ENCODE assay signal across 16 mouse cellular contexts in genomic region chr10:121323493-121323892, GRCm38 (mm10). TPM values are rescaled to one million over a fixed set of nuclear protein-coding genes. Genes with fewer than 3 reads are reported as not detected.
A peak's percentile ranks its signal among the peaks of the same experiment; 100 is the strongest.
DNase-seq lines count a peak whose midpoint lies in the region; ATAC-seq and TF ChIP-seq lines count a peak whose summit lies in the region.
"Had no signal": no experiment of that assay in that cellular context is flagged by ENCODE, and none has a peak within 500 bp of the region (broad histone marks: within the 10 kb centered on the region; RNA-seq: fewer than 3 reads in every experiment).

No protein-coding gene starts in this region.

- 66% methylated on average over 7 of the region's 7 CpGs for WGBS in forebrain, embryonic 13.5 days
- 88% methylated on average over 7 of the region's 7 CpGs for WGBS in forebrain, embryonic 11.5 days
- 88% methylated on average over 7 of the region's 7 CpGs for WGBS in kidney, embryonic 14.5 days
- 76% methylated on average over 7 of the region's 7 CpGs for WGBS in lung, adult 2 months

- no peaks in the 10 kb centered on the region for H3K9me3 ChIP-seq in forebrain, embryonic 13.5 days (replicated peaks)
- no peaks in the 10 kb centered on the region for H3K9me3 ChIP-seq in forebrain, embryonic 11.5 days (ENCODE audit: control insufficient read depth, low read length)
- peaks cover 5% of the 10 kb centered on the region; the same call in 1 of the 2 replicates for H3K9me3 ChIP-seq in kidney, embryonic 14.5 days (ENCODE audit: control insufficient read depth, low read length)
- H3K9me3 ChIP-seq: intestine, embryonic 15.5 days had no signal

- no peaks in the 10 kb centered on the region for H3K36me3 ChIP-seq in forebrain, embryonic 13.5 days (ENCODE audit: poor library complexity, severe bottlenecking)
- no peaks in the 10 kb centered on the region for H3K36me3 ChIP-seq in forebrain, embryonic 11.5 days (ENCODE audit: control insufficient read depth, insufficient read depth, low read length)
- no peaks in the 10 kb centered on the region for H3K36me3 ChIP-seq in kidney, embryonic 14.5 days (ENCODE audit: control insufficient read depth, insufficient read depth, low read length)
- H3K36me3 ChIP-seq: intestine, embryonic 15.5 days had no signal

- no peaks in the 10 kb centered on the region for H3K4me1 ChIP-seq in forebrain, embryonic 13.5 days
- no peaks in the 10 kb centered on the region for H3K4me1 ChIP-seq in forebrain, embryonic 11.5 days (replicated peaks; ENCODE audit: control insufficient read depth, insufficient read depth, low read length)
- H3K4me1 ChIP-seq in kidney, embryonic 14.5 days (ENCODE audit: control insufficient read depth, insufficient read depth, low read length), result no peaks in the 10 kb centered on the region
- no peaks in the 10 kb centered on the region; the same call in 1 of the 2 replicates for H3K4me1 ChIP-seq in lung, adult 2 months (ENCODE audit: control insufficient read depth, insufficient read depth, low read length)
- H3K4me1 ChIP-seq: intestine, embryonic 15.5 days had no signal

- no peak for TF ChIP-seq CTCF in brain, embryonic 14.5 days (IDR thresholded peaks at IDR 0.05; ENCODE audit: borderline replicate concordance, extremely low read depth, insufficient read depth, insufficient read length)
- no peak for TF ChIP-seq CTCF in lung, adult 2 months (IDR thresholded peaks at IDR 0.05; ENCODE audit: insufficient read depth, low read length)

- 0 out of 2 replicates have a peak, but pooled peaks have one; percentile 38 for ATAC-seq in forebrain, embryonic 13.5 days
- ATAC-seq in forebrain, embryonic 11.5 days (replicated peaks; ENCODE audit: low FRiP score), result no peak
- no peak for ATAC-seq in kidney, embryonic 14.5 days (ENCODE audit: low FRiP score, low TSS enrichment)
- ATAC-seq: intestine, embryonic 15.5 days had no signal

- no peak overlapping the region for H3K4me3 ChIP-seq in forebrain, embryonic 13.5 days
- H3K4me3 ChIP-seq in forebrain, embryonic 11.5 days (ENCODE audit: low read depth, low read length), result no peak overlapping the region
- no peak overlapping the region for H3K4me3 ChIP-seq in kidney, embryonic 14.5 days (ENCODE audit: low read length)
- no peak overlapping the region for H3K4me3 ChIP-seq in lung, adult 2 months (replicated peaks; ENCODE audit: extremely low read depth, low read depth, low read length)
- H3K4me3 ChIP-seq: intestine, embryonic 15.5 days had no signal

- H3K27ac ChIP-seq in forebrain, embryonic 13.5 days, result no peak overlapping the region
- H3K27ac ChIP-seq in forebrain, embryonic 11.5 days (ENCODE audit: low read depth, low read length), result no peak overlapping the region
- no peak overlapping the region for H3K27ac ChIP-seq in kidney, embryonic 14.5 days (ENCODE audit: low read depth, low read length)
- H3K27ac ChIP-seq: intestine, embryonic 15.5 days had no signal

- no peak overlapping the region for H3K9ac ChIP-seq in forebrain, embryonic 13.5 days
- no peak overlapping the region for H3K9ac ChIP-seq in forebrain, embryonic 11.5 days (ENCODE audit: low read length)
- no peak overlapping the region for H3K9ac ChIP-seq in kidney, embryonic 14.5 days (ENCODE audit: low read depth, low read length)
- H3K9ac ChIP-seq: intestine, embryonic 15.5 days had no signal

- TF ChIP-seq POLR2A in brain, embryonic 14.5 days (IDR thresholded peaks at IDR 0.05; ENCODE audit: borderline replicate concordance, extremely low read depth, insufficient read depth, insufficient read length, poor library complexity, severe bottlenecking), result no peak
- no peak for TF ChIP-seq POLR2A in lung, adult 2 months (IDR thresholded peaks at IDR 0.05; ENCODE audit: borderline replicate concordance, extremely low read depth, low read depth, low read length)

- DNase-seq in forebrain, embryonic 11.5 days (ENCODE audit: low spot score), result no peak
- peak; percentile 38 for DNase-seq in kidney, postnatal 10 days
- peak; percentile 79 for DNase-seq in brain, embryonic 14.5 days (ENCODE audit: low read depth)
- DNase-seq in kidney, postnatal 25 days, result peak; percentile 58 to 60
- no peak for DNase-seq in lung, adult 2 months
- DNase-seq: embryo, embryonic 11 days; gastrocnemius, postnatal 36 days; layer of hippocampus, postnatal 36 days; lung, postnatal 4 days; right cerebral cortex, postnatal 25 days; thymus, postnatal 4 days had no signal

- no peak overlapping the region for H3K4me2 ChIP-seq in forebrain, embryonic 13.5 days
- no peak overlapping the region for H3K4me2 ChIP-seq in forebrain, embryonic 11.5 days (ENCODE audit: low read depth, low read length, severe bottlenecking)
- H3K4me2 ChIP-seq in kidney, embryonic 14.5 days (replicated peaks; ENCODE audit: low read depth, low read length), result no peak overlapping the region
- H3K4me2 ChIP-seq: intestine, embryonic 15.5 days; liver, embryonic 11.5 days had no signal

- no peaks in the 10 kb centered on the region for H3K27me3 ChIP-seq in forebrain, embryonic 13.5 days
- no peaks in the 10 kb centered on the region for H3K27me3 ChIP-seq in forebrain, embryonic 11.5 days (ENCODE audit: control insufficient read depth, insufficient read depth, low read length)
- H3K27me3 ChIP-seq in kidney, embryonic 14.5 days (ENCODE audit: control insufficient read depth, insufficient read depth, low read length), result no peaks in the 10 kb centered on the region
- H3K27me3 ChIP-seq: CH12.LX; intestine, embryonic 15.5 days had no signal

RNA-seq across cellular contexts. Expression of gene Tbc1d30, which starts 27.6 kb away (rescaled TPM):
- 5.0 and 6.2 TPM in 2 replicates for polyA plus RNA-seq in forebrain, embryonic 13.5 days (2015; fragmentation: Nextera tagmentation; extraction: Ambion mirVana)
- 3.0 and 3.3 TPM in 2 replicates for polyA plus RNA-seq in forebrain, embryonic 11.5 days (2014; fragmentation: Nextera tagmentation; extraction: Ambion mirVana)
- polyA plus RNA-seq in kidney, embryonic 14.5 days (2014; fragmentation: Nextera tagmentation; extraction: Ambion mirVana), result 0.60 and 0.76 TPM in 2 replicates
- 13.9 and 25.1 TPM in 2 replicates for polyA plus RNA-seq in brain, embryonic 14.5 days (2012; rRNA removed)
- 11.4 and 14.1 TPM in 2 replicates for polyA plus RNA-seq in lung, adult 2 months (2012; rRNA removed)

RNA-seq across cellular contexts. Expression of gene Gns, which starts 41.4 kb away (rescaled TPM):
- 25.0 and 30.5 TPM in 2 replicates for polyA plus RNA-seq in forebrain, embryonic 13.5 days (2015; fragmentation: Nextera tagmentation; extraction: Ambion mirVana)
- polyA plus RNA-seq in forebrain, embryonic 11.5 days (2014; fragmentation: Nextera tagmentation; extraction: Ambion mirVana), result 43.1 and 45.6 TPM in 2 replicates
- 26.5 and 48.7 TPM in 2 replicates for polyA plus RNA-seq in kidney, embryonic 14.5 days (2014; fragmentation: Nextera tagmentation; extraction: Ambion mirVana)
- 23.7 and 42.6 TPM in 2 replicates for polyA plus RNA-seq in brain, embryonic 14.5 days (2012; rRNA removed)
- polyA plus RNA-seq in lung, adult 2 months (2012; rRNA removed), result 149 and 280 TPM in 2 replicates

Comparison
In these comparisons a context has a peak if more than half of its experiments do, and no peak if none do; other contexts are left out.
1. DNase-seq: peak in kidney, postnatal 10 days (single experiment), brain, embryonic 14.5 days (single experiment) and kidney, postnatal 25 days (2 of 2); none in forebrain, embryonic 11.5 days (single experiment) and lung, adult 2 months (single experiment).